Mouse (Mus musculus) left cerebral cortex, adult 8-10 months (tissue): ENCODE measurements around the gene Tppp3. TPM values are rescaled to one million over a fixed set of nuclear protein-coding genes. Genes with fewer than 3 reads are reported as not detected.

Experiments used
- DNase-seq, 2 experiments: peaks; one replicate each; pipeline ENCODE4 v3.0.0; 2022; ENCODE audit warnings: low spot score in 2 of 2
- total RNA-seq, 4 experiments: library from RNA; stranded (reverse); gene quantifications; 2 replicates each; pipeline ENCODE4 v1.2.4; 2022

Tppp3 gene
- total RNA-seq, 4 experiments from 2014 or later, result 59.3 to 66.5 (median 60.9) TPM

DNA sequence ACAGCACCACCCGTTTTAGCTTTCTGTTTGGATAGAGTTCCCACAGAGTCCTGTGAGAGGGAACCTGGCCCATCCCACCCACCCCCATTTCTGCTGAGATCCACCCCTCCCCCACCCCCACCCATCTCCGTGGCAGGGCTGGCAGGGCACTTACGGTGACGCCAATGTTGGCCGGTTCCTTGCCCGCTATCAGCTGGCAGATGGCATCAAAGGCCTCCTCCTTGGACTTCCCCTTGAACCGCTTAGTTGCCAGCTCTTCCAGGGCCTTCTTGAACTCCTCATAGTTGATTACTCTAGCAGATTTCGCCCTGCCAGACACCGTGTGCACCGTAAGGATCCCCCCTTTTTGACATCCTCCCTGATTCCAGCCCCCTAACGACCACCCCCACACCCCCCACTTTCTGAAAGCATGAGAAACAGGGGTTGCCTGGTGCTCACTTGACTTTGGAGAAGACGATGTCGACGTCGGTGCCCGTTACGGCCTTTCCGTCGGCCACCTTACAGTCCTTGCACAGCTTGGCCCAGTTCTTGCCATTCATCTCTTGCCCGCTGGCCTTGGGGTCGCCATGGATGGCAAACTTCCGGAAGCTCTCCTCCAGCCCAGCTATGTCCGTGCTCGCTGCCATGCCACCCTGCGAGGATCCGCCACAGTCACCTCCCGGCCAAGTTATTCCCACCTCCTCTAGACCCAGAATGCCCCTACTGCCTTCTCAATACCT, 3.2 kb downstream of the Tppp3 start:
- peak in 1 of 2 experiments; percentile 30 for DNase-seq

DNA sequence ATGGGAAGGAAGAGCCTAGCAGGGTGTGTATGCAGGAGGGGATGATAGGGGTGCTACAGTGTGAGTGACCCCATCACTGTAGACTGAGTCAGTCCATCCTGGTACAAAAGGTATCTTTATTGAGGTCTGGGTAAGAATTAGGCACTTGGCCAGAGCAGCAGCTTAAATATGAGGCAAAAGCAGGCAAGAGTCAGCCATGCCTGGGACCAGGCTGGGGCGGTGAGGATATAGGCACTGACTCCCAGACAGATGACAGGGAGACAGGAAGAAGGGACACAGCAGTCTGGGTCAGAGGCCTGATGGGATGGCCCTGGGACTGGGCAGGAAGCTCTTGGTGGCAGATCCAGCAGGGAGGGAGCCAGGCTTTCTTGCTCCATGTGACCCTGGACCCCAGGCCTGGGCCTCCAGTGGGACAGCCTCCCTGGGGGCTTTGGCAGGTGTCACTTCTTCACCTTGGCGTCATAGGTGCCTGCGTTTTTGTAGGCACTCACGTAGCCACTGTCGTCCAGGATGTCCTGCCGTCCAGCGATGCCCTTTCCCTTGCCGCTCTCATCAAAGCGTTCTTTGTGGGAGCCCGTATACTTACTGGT, 3.8 kb downstream of the Tppp3 start:
- no peak for DNase-seq

DNA sequence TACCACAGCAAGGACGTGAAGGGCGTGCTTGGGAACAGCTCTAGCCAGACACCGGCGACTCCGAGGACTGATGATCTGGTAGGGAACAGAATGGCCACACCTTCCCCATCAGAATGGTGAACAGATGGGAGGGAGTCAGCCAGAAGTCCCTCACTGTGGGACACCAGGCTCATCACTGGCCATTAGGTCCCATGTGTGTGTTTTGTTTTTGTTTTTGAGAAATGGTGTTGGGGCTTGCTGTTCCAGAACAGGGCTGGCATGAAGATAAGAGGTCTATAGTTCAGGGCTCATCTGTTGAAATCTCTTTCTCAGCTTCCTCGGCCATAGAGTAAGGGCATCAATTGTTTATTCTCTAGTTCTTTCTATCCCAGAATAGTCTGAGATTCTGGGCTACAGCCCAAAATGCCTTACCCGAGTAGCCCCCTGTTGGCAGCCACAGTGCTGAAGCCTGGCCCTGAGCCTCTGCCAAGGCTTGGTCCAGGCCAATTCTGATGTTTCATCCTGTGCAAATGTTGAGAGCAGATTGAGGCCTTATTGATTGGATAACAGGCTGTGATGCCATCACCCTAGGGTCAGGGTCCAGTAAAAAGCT, 4.5 kb downstream of the Tppp3 start:
- DNase-seq, result peak in 1 of 2 experiments; percentile 66

DNA sequence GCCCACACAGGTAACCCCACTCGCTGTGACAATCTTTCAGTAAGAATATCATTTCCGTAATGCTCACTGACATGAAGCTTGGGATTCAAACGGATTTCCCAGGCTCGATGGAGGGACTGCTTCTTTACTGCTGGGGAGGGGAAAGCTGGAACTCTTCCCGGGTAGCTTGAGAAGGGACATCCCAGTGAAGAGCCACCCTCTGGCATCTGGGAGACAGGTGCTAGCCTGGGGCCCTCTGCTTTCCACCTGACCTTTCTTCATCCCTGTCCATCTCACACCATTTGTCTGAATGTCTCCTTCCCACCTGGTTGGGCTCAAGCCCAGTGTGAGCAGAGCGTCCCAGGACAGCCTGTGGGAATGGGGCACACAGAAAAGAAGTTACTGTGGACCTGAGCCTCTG, 5.1 kb downstream of the Tppp3 start:
- DNase-seq, result no peak

DNA sequence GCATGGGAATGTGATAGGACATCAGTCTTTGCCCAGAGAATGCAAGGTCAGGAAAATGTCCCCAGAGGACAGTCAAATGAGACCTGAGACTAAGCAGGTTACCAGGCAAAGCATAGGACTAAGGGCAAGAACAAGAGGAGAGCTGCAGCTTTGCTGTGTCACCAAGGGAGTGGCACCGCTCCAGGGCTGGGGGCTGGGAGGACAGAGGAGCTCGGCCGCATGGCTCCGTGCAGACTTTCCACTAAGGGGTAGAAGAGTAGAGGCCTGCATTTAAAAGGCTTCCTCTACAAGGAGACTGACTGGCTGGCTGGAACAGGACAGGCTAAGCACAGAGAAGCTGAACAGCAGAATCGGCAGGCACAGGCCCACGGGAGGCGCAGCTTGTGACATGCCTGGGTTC, 6.7 kb downstream of the Tppp3 start:
- DNase-seq, result no peak

DNA sequence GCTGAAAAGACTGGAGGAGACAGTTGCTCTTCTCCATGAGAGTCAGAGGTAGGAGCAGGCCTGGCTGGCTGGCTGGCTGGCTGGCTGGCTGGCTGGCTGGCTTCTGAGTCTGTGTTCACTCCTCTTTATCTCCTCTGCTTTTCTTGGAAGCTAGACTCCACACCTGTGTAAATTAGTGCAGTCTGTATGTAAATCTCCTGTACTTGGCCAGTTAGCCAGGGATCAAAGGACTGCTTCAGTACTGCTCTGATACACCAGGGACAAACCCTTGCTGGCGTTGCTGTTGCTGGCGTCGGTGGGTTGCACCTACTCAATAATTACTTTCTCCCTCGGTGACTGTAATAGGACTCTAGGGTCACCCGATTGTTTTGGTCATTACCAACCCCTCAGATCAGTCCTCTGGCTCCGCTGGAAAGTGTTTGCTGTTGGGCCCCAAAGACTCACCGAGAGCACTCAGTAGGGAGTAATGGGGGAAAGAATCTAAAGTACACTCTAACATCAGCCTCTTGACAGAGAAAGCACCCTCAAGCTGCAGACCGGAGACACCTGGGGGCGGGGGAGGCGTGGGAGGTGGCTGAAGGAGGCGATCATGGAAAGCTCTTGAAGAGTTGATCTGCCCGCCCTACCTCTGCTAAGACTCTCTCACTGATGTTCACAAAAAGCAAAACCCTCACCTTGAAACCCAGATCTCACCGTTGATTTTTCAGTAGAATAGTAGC, 10.1 kb downstream of the Tppp3 start:
- DNase-seq, result no peak

DNA sequence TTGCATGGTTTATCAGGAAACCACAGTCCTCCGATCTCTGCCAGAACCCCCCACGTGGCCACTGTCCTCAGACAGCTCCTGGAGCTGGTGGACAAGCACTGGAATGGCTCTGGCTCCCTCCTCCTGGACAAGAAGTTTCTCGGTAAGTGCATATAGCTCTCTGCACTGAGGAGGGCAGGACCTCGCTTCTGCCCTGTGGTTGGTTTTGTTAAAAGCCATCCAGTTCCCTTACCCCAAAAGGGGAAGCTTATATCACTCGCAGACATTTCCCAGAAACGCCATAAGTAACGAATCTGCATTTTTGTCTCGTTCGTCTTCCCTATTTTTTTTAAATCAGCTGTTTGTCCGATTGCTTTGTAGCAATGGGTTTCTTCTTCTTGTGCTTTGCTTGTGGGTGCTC, 16.1 kb downstream of the Tppp3 start:
- no peak for DNase-seq

DNA sequence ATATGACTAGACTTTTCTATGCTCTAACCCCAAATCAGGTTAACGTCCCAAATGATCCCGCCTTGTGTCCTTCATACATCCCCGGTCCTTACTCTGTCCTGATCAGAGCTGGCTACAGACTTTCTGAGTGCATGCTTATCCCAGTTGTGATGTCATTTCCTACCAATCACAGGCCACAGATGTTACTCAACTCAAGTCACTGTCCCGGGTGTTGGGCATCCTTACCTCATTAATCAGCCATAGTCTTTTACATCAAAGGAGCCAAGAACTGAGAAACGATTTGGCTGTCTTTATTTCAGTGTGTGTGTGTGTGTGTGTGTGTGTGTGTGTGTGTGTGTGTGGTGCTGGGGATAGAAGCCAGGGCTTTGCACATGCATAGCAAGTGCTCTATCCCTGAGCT, 17.2 kb downstream of the Tppp3 start:
- DNase-seq, result no peak

DNA sequence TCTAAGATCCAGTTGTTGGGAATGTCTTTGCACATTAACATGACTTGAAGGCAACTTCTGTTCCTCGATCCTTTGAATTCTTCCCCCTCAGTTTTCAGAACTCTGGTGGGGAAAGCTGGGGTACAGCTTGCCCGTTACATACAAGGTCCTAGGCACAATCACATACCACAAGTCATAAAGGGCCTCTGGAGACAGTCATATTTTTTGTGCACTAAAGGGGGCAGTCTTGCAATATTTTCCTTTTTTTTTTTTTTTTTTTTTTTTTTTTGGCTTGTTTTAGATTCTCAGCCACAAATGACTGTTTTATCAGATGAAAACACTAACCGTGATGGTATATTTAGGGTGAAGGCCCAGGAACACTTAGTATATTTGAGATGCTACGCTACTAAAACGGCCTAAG, 18.0 kb downstream of the Tppp3 start:
- DNase-seq, result no peak

DNA sequence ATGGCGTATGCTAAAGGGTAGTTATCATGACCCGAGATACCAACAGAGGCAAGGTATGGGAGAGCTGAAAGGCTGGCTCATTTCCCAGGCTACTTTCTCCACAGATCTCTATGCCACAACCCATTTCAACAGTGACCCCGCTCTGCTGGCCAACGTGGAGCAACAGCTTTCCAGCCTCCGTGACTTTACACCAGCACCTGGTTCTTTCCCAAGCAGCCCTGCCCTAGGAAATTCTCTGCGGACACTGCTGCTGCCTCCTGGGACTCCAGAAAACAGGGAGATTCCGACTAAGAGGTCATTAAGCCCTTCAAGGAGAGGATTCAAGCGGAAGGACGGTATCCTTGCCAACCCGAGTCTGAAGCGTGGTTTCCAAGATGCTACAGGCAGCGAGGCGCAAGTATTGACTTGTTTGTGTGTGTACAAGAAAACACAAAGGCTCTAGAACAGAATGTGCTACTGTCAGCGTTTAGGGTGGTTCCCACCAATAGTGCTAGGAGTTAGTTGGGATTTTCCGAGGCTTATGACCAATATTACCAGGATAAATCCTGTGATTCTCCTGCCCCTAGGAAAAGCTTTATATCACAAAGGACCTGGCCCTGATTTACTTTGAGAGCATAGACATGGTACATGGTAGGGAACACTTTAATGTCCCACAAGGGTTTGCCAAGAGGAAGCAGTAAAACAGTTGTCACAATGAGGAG, 19.3 kb downstream of the Tppp3 start:
- no peak for DNase-seq

DNA sequence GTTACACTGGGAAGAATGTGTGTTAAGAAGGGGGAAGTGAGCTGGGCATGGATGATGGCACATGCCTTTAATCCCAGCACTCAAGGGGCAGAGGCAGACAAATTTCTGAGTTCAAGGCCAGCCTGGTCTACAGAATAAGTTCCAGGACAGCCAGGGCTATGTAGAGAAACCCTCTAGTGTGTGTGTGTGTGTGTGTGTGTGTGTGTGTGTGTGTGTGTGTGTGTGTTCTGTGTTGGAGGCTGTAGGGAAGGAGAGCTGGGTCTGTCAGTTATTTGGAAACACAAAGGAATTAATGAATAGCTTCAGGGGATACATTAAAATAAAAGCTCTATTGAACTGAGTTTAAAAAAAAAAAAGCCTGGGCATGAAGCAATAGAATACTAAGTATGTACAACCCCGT, 20.3 kb downstream of the Tppp3 start:
- no peak for DNase-seq

DNA sequence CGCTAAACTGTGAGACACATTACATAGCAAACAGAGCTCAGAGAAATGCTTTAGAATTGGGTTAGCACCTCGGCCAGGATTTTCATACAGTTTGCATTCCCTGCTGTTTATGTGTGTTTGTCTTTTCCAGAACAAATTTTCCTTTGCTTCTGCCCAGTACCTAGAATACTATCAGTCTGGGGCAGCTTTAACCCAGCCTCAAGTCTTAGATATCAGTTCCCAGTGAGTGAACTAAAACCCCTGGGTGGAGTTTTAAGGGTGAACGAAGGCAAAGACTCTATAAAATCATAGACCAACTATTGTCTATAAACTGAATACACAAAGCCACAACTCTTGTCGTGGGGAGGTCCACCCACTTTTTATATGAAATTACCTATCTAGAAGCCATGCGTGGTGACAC, 22.7 kb downstream of the Tppp3 start:
- no peak for DNase-seq

DNA sequence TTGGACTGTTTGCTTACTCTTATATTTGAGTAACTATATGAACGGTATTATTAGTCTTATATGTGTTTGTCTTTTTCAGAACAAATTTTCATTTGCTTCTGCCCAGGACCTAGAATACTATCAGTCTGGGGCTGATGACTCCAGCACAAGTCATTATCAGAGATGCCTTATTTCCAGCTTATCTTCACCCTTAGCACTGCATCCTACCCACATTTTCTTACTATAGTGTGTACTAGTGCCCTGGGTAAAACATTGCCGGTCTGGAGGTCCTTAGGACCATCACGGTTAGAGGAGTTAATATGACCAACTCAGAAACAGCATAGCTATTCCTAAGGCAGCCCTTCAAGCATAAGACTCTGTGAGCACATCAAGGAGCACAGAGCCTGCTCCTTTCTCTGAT, 23.1 kb downstream of the Tppp3 start:
- DNase-seq, result no peak

DNA sequence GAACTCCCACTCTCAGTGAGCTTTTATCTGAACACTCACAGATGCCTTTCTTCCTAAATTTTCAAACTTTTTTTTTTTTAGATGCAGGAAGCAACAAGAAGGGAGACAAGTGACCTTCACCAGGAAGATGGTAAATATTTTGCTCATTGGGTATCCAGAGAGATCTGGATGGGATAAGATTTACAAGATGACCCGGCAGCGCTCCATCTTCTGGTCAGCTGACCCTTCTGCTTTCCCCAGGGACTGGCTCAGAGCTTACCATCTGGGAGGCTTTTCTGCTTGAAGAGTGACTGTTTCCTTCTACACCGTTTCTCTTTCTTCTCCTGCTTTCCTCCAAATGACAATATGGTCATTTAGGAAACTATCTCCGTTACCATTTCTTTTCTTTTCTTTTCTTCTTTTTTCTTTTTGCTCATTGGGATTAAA, 25.2 kb downstream of the Tppp3 start:
- no peak for DNase-seq

DNA sequence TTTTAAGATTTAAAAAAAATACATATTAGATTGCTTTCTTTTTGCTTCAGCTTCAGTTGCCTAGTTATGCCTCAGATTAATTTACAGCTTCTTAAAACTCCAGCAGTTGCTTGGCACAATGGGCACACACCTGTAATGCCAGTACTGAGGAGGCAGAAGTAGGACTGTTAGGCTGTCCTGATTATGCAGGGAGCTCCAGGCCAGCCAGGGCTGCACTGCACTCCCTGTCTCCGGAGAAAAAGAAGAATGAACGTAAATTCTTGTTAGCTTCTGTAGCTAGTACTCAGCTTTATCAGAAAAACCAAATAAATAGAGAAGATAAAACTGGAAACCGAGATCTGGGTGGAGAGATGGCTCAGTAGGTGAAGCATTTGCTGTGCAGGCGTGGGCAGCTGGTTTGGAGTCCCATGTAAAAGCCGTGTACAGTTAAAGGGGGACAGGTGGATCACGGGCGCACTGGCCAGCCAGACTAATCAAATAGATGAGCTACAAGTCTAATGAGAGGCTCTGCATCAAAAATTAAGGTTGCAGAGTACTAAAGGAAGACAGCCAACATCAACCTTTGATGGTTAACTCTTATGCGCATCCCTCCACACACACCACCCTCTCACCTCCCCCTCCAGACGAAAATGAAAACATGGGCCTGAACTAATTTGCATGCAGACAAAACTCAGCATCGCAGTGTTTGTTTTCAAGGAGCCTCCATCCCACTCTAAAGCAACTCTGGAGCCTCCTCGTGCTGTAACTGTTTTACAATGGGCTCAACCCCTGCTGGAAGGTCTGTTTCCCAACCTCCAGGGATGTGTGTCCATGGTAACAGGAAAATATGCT, 25.8 kb downstream of the Tppp3 start:
- DNase-seq, result no peak

DNA sequence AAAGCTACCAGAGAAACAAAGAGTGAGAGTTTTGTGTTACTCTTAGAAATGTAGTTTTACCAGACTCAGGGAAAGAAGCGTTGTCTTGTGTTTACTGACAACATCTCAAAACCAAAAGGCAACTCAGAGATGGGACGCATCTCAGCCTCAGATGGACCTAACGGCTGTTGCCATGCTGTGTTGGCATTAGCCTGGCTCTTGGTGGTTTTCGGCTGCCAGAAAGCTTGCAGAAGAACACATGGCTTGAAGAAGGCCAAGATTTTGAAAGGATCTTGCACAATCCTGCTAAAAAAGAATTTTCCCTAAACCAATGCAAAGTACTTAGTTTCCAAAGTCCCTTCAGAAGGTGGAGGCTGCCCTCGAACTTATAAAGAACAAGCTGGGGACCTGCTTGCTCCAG, 28.7 kb downstream of the Tppp3 start:
- DNase-seq, result no peak

DNA sequence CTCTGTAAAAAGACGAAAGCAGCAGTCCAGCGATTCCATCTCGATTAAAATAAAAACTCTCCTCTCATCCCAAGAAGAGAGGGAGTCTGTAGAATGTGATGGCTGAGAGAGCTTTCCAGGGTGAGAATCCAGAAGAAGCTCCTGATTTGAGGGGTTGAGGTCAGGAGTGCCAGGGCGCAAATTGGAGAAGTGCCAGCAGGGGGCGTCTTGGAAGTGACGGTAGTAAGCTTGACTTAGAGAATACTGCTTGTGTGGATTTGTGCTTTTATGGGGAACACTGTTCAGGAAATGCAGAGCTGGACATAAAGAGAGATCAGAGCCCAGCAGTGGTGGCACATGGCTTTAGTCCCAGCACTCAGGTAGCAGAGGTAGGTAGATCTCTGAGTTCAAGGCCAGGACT, 29.9 kb downstream of the Tppp3 start:
- DNase-seq, result peak in 1 of 2 experiments; percentile 35

DNA sequence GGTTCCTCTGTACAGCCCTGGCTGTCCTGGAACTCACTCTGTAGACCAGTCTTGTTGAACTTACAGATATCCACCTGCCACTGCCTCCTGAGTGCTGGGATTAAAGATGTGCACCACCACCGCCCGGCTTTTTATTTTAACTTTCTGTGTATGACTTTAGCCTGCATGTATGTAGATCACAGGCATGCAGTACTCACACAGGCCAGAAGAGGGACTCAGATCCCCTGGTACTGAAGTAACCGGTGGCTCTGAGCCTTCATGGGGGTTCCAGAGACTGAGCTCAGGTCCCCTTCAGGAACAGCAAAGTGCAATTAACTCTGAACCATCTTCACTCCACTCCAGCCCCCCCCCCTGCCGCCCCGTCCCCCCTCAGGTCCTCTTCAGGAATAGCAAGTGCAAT, 32.5 kb downstream of the Tppp3 start:
- no peak for DNase-seq

DNA sequence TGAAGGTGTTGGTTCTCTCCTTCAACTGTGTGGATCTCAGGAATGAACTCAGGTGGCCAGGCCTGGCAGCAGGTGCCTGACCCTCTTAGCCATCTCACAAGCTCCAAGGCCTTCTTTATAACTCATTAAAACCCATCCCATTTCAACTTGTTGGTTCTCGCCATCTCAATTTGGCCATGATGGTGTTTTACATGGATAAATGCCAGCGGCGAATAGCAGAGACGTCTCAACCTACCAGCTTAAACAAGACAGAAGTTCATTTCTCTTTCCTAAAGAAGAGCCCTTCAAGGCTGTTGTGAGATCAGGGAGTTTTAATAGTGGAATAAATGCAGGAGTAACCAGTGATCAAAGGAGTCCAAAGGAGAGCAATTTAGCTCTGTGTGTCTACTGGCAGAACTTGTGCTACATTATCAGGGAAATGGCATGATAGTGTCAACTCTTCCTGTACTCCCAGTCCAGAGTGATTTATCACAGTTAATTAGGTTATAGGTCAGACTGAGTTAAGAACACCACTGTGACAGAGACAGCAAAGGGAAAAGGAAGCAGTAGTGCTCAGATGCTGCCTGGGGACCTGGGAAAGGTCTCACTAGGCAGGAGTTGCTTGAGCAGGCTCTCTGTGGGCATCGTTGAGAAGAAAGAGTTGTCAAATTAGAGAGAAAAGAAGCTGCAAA, 34.1 kb downstream of the Tppp3 start:
- DNase-seq, result no peak

DNA sequence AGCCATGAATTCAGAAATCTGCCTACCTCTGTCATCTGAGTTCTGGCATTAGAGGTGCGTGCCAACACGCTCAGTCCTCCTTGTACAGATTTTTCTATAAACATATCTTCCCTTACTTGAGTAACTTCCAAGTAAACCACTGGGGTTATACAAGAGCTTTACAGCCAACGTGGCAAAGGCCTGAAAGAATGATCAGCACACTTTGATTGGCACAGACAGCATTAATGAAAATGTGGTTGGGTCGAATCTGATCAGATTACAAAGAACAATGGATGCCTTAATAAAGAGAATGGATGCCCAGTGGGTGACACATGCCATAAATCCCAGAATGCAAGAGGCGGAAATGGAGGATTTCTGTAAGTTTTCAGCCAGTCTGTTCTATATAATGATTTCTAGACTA, 35.1 kb downstream of the Tppp3 start:
- DNase-seq, result no peak
